Comparison of ENCODE assay signal across 13 mouse cellular contexts in genomic region chr17:35703065-35703464, GRCm38 (mm10). TPM values are rescaled to one million over a fixed set of nuclear protein-coding genes. Genes with fewer than 3 reads are reported as not detected.
A peak's percentile ranks its signal among the peaks of the same experiment; 100 is the strongest.
DNase-seq lines count a peak whose midpoint lies in the region; ATAC-seq and TF ChIP-seq lines count a peak whose summit lies in the region.
"Had no signal": no experiment of that assay in that cellular context is flagged by ENCODE, and none has a peak within 500 bp of the region (broad histone marks: within the 10 kb centered on the region; RNA-seq: fewer than 3 reads in every experiment).

No protein-coding gene starts in this region.

- peaks cover 28% of the 10 kb centered on the region for H3K4me1 ChIP-seq in kidney, postnatal 0 days (replicated peaks; ENCODE audit: insufficient read depth, low read length)
- peaks cover 14% of the 10 kb centered on the region for H3K4me1 ChIP-seq in forebrain, embryonic 11.5 days (replicated peaks; ENCODE audit: control insufficient read depth, insufficient read depth, low read length)
- H3K4me1 ChIP-seq in intestine, embryonic 15.5 days (replicated peaks), result peaks cover 46% of the 10 kb centered on the region
- H3K4me1 ChIP-seq in neural tube, embryonic 13.5 days (replicated peaks), result peaks cover 62% of the 10 kb centered on the region

- no peak for TF ChIP-seq CTCF in kidney, postnatal 0 days (IDR thresholded peaks at IDR 0.05; ENCODE audit: low read depth)

- peak overlapping the region; percentile 99 for H3K27ac ChIP-seq in kidney, postnatal 0 days
- H3K27ac ChIP-seq in forebrain, embryonic 11.5 days (ENCODE audit: low read depth, low read length), result peak overlapping the region; percentile 95
- peak overlapping the region; percentile 96 for H3K27ac ChIP-seq in intestine, embryonic 15.5 days
- peak overlapping the region; percentile 98 for H3K27ac ChIP-seq in neural tube, embryonic 13.5 days (replicated peaks)

- H3K4me3 ChIP-seq in kidney, postnatal 0 days (replicated peaks; ENCODE audit: low read depth, low read length), result peak overlapping the region; percentile 74
- H3K4me3 ChIP-seq in forebrain, embryonic 11.5 days (ENCODE audit: low read depth, low read length), result peak overlapping the region; percentile 83
- no peak overlapping the region; the same call in 1 of the 2 replicates for H3K4me3 ChIP-seq in intestine, embryonic 15.5 days (replicated peaks)
- H3K4me3 ChIP-seq in neural tube, embryonic 13.5 days, result peak overlapping the region; percentile 79

- no peak for ATAC-seq in kidney, postnatal 0 days (replicated peaks; ENCODE audit: low FRiP score, low read depth)
- ATAC-seq in forebrain, embryonic 11.5 days (replicated peaks; ENCODE audit: low FRiP score), result no peak
- ATAC-seq in intestine, embryonic 15.5 days, result no peak
- ATAC-seq in neural tube, embryonic 13.5 days (ENCODE audit: low read depth), result no peak

- 0 out of 2 replicates have a peak overlapping the region, but pooled peaks have one; percentile 84 for H3K9ac ChIP-seq in kidney, postnatal 0 days (ENCODE audit: low read depth, low read length)
- H3K9ac ChIP-seq in forebrain, embryonic 11.5 days (ENCODE audit: low read length), result peak overlapping the region; percentile 96
- H3K9ac ChIP-seq in intestine, embryonic 15.5 days, result no peak overlapping the region
- H3K9ac ChIP-seq in neural tube, embryonic 13.5 days, result peak overlapping the region; percentile 97

- DNase-seq in kidney, postnatal 0 days (ENCODE audit: low spot score), result peak; percentile 18
- DNase-seq in kidney, adult 11 months, result no peak
- no peak for DNase-seq in forebrain, embryonic 11.5 days (ENCODE audit: low spot score)
- no peak for DNase-seq in gastrocnemius, postnatal 10 days
- no peak for DNase-seq in spleen, adult 12 weeks (ENCODE audit: low spot score)
- DNase-seq in kidney, postnatal 36 days, result no peak
- DNase-seq: liver; thymus, adult 18-20 months had no signal

- 8% methylated on average over 2 of the region's 2 CpGs for WGBS in kidney, postnatal 0 days
- WGBS in forebrain, embryonic 11.5 days, result 2% methylated on average over 2 of the region's 2 CpGs
- 20% methylated on average over 2 of the region's 2 CpGs for WGBS in intestine, embryonic 15.5 days
- 5% methylated on average over 2 of the region's 2 CpGs for WGBS in neural tube, embryonic 13.5 days

- peak overlapping the region; percentile 89 for H3K4me2 ChIP-seq in kidney, postnatal 0 days (ENCODE audit: low read length)
- H3K4me2 ChIP-seq in forebrain, embryonic 11.5 days (ENCODE audit: low read depth, low read length, severe bottlenecking), result peak overlapping the region; percentile 65
- peak overlapping the region; percentile 89 for H3K4me2 ChIP-seq in intestine, embryonic 15.5 days (replicated peaks)
- H3K4me2 ChIP-seq in neural tube, embryonic 13.5 days, result peak overlapping the region; percentile 64

- no peaks in the 10 kb centered on the region for H3K9me3 ChIP-seq in kidney, postnatal 0 days (replicated peaks; ENCODE audit: low read length)
- H3K9me3 ChIP-seq in forebrain, embryonic 11.5 days (ENCODE audit: control insufficient read depth, low read length), result no peaks in the 10 kb centered on the region
- H3K9me3 ChIP-seq in intestine, embryonic 15.5 days, result no peaks in the 10 kb centered on the region
- H3K9me3 ChIP-seq in neural tube, embryonic 13.5 days, result no peaks in the 10 kb centered on the region

- H3K36me3 ChIP-seq in kidney, postnatal 0 days (ENCODE audit: insufficient read depth, low read length), result no peaks in the 10 kb centered on the region
- peaks cover 5% of the 10 kb centered on the region; the same call in 1 of the 2 replicates for H3K36me3 ChIP-seq in forebrain, embryonic 11.5 days (ENCODE audit: control insufficient read depth, insufficient read depth, low read length)
- H3K36me3 ChIP-seq in intestine, embryonic 15.5 days, result no peaks in the 10 kb centered on the region
- H3K36me3 ChIP-seq in neural tube, embryonic 13.5 days, result no peaks in the 10 kb centered on the region

- no peaks in the 10 kb centered on the region for H3K27me3 ChIP-seq in kidney, postnatal 0 days (ENCODE audit: insufficient read depth, low read length)
- no peaks in the 10 kb centered on the region for H3K27me3 ChIP-seq in forebrain, embryonic 11.5 days (ENCODE audit: control insufficient read depth, insufficient read depth, low read length)
- no peaks in the 10 kb centered on the region for H3K27me3 ChIP-seq in intestine, embryonic 15.5 days (replicated peaks)
- no peaks in the 10 kb centered on the region for H3K27me3 ChIP-seq in neural tube, embryonic 13.5 days

RNA-seq across cellular contexts. Expression of gene Ddr1, which starts 1.4 kb away (rescaled TPM):
- 89.1 and 94.3 TPM in 2 replicates for polyA plus RNA-seq in kidney, postnatal 0 days (2015; fragmentation: Nextera tagmentation; extraction: Ambion mirVana)
- polyA plus RNA-seq in forebrain, embryonic 11.5 days (2014; fragmentation: Nextera tagmentation; extraction: Ambion mirVana), result 130 and 144 TPM in 2 replicates
- polyA plus RNA-seq in intestine, embryonic 15.5 days (2015; fragmentation: Nextera tagmentation; extraction: Ambion mirVana), result 54.0 and 54.2 TPM in 2 replicates
- polyA plus RNA-seq in neural tube, embryonic 13.5 days (2015; fragmentation: Nextera tagmentation; extraction: Ambion mirVana), result 119 and 122 TPM in 2 replicates
- 10 to 100 TPM; 35.2 to 42.8 TPM for total RNA-seq in gastrocnemius, postnatal 10 days (2021)

RNA-seq across cellular contexts. Expression of gene Gtf2h4, which starts 29.5 kb away (rescaled TPM):
- 35.6 and 36.5 TPM in 2 replicates for polyA plus RNA-seq in kidney, postnatal 0 days (2015; fragmentation: Nextera tagmentation; extraction: Ambion mirVana)
- 41.2 and 47.4 TPM in 2 replicates for polyA plus RNA-seq in forebrain, embryonic 11.5 days (2014; fragmentation: Nextera tagmentation; extraction: Ambion mirVana)
- polyA plus RNA-seq in intestine, embryonic 15.5 days (2015; fragmentation: Nextera tagmentation; extraction: Ambion mirVana), result 43.8 TPM in 2 replicates
- polyA plus RNA-seq in neural tube, embryonic 13.5 days (2015; fragmentation: Nextera tagmentation; extraction: Ambion mirVana), result 25.5 and 28.8 TPM in 2 replicates
- 10 to 100 TPM; 18.2 to 20.5 TPM for total RNA-seq in gastrocnemius, postnatal 10 days (2021)

RNA-seq across cellular contexts. Expression of gene Vars2, which starts 35.7 kb away (rescaled TPM):
- polyA plus RNA-seq in kidney, postnatal 0 days (2015; fragmentation: Nextera tagmentation; extraction: Ambion mirVana), result 12.7 and 13.5 TPM in 2 replicates
- polyA plus RNA-seq in forebrain, embryonic 11.5 days (2014; fragmentation: Nextera tagmentation; extraction: Ambion mirVana), result 16.2 and 19.5 TPM in 2 replicates
- polyA plus RNA-seq in intestine, embryonic 15.5 days (2015; fragmentation: Nextera tagmentation; extraction: Ambion mirVana), result 18.3 and 18.9 TPM in 2 replicates
- polyA plus RNA-seq in neural tube, embryonic 13.5 days (2015; fragmentation: Nextera tagmentation; extraction: Ambion mirVana), result 10.6 and 11.3 TPM in 2 replicates
- total RNA-seq in gastrocnemius, postnatal 10 days (2021), result 10 to 100 TPM; 17.0 to 24.0 TPM

RNA-seq across cellular contexts. Expression of gene Mucl3, which starts 59.6 kb away (rescaled TPM):
- polyA plus RNA-seq in kidney, postnatal 0 days (2015; fragmentation: Nextera tagmentation; extraction: Ambion mirVana), result 0.11 and 0.13 TPM in 2 replicates
- 0.07 and 0.13 TPM in 2 replicates for polyA plus RNA-seq in forebrain, embryonic 11.5 days (2014; fragmentation: Nextera tagmentation; extraction: Ambion mirVana)
- 0.39 and 0.44 TPM in 2 replicates for polyA plus RNA-seq in intestine, embryonic 15.5 days (2015; fragmentation: Nextera tagmentation; extraction: Ambion mirVana)
- polyA plus RNA-seq in neural tube, embryonic 13.5 days (2015; fragmentation: Nextera tagmentation; extraction: Ambion mirVana), result 0.18 and 0.24 TPM in 2 replicates
- not detected for total RNA-seq in gastrocnemius, postnatal 10 days (2021)
- total RNA-seq: adrenal gland, adult 18-20 months; heart, postnatal 25 days; neutrophil, adult 5-6 weeks had no signal
